7 mouse cellular contexts compared by ENCODE assay signal in the genomic region with DNA sequence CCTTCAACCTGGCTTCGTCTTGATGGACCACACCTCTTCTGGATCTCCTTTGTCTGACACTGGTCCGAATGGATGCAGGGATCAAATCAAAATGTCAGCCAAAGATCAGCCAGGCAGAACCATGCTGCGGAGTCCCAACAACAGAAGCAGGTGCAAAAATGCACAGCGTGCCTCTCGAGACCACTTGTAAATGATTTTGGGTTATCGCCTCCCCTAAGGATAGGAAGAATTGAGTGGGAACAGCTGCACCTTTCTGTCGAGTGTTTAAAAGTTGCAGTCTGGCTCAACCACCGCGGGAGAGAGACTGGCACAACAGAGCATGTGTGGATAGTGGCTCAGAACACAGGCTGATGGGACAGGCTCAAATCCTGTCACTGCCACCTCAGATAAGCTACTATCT.
DNase-seq lines count a peak whose midpoint lies in the region; ATAC-seq and TF ChIP-seq lines count a peak whose summit lies in the region.

No protein-coding gene starts in this region.

- H3K36me3 ChIP-seq in lung, embryonic 14.5 days (ENCODE audit: insufficient read depth) = 0 out of 2 replicates have a peak, but pooled peaks cover 2% of the 10 kb centered on the region
- no peaks in the 10 kb centered on the region for H3K36me3 ChIP-seq in forebrain, embryonic 15.5 days
- H3K36me3 ChIP-seq in limb, embryonic 13.5 days = peaks cover 28% of the 10 kb centered on the region
- no peaks in the 10 kb centered on the region for H3K36me3 ChIP-seq in neural tube, embryonic 14.5 days (ENCODE audit: control insufficient read depth, insufficient read depth, low read length)

- H3K4me3 ChIP-seq in lung, embryonic 14.5 days (ENCODE audit: low read depth, low read length) = no peak overlapping the region
- H3K4me3 ChIP-seq in forebrain, embryonic 15.5 days = peak overlapping the region; percentile 12
- no peak overlapping the region for H3K4me3 ChIP-seq in limb, embryonic 13.5 days
- 0 out of 2 replicates have a peak overlapping the region, but pooled peaks have one; percentile 8 for H3K4me3 ChIP-seq in neural tube, embryonic 14.5 days (ENCODE audit: low read depth, low read length)

- ATAC-seq in lung, embryonic 14.5 days (ENCODE audit: insufficient read depth) = peak; percentile 31; the same call in 1 of the 2 replicates
- ATAC-seq in forebrain, embryonic 15.5 days (replicated peaks) = peak; percentile 27
- no peak for ATAC-seq in limb, embryonic 13.5 days (ENCODE audit: low FRiP score, low read depth)
- peak; percentile 38; the same call in 1 of the 2 replicates for ATAC-seq in neural tube, embryonic 14.5 days (ENCODE audit: low read depth)
- no peak for ATAC-seq in CD4-positive, CD25-positive, alpha-beta regulatory T cell, adult 4 months

- no peak overlapping the region for H3K9ac ChIP-seq in lung, embryonic 14.5 days
- H3K9ac ChIP-seq in forebrain, embryonic 15.5 days (replicated peaks) = no peak overlapping the region
- no peak overlapping the region for H3K9ac ChIP-seq in limb, embryonic 13.5 days
- peak overlapping the region; percentile 32 for H3K9ac ChIP-seq in neural tube, embryonic 14.5 days (replicated peaks; ENCODE audit: low read depth, low read length)

- no peaks in the 10 kb centered on the region for H3K27me3 ChIP-seq in lung, embryonic 14.5 days (ENCODE audit: insufficient read depth, low read length)
- no peaks in the 10 kb centered on the region for H3K27me3 ChIP-seq in forebrain, embryonic 15.5 days
- H3K27me3 ChIP-seq in limb, embryonic 13.5 days = no peaks in the 10 kb centered on the region
- H3K27me3 ChIP-seq in neural tube, embryonic 14.5 days (ENCODE audit: control insufficient read depth, insufficient read depth, low read length) = no peaks in the 10 kb centered on the region

- 41% methylated on average over 9 of the region's 9 CpGs for WGBS in lung, embryonic 14.5 days
- WGBS in forebrain, embryonic 15.5 days = 16% methylated on average over 9 of the region's 9 CpGs
- 35% methylated on average over 9 of the region's 9 CpGs for WGBS in limb, embryonic 13.5 days
- WGBS in neural tube, embryonic 14.5 days = 18% methylated on average over 9 of the region's 9 CpGs

- DNase-seq in lung, embryonic 14.5 days = no peak
- no peak for DNase-seq in lung, postnatal 25 days (ENCODE audit: low spot score)
- DNase-seq in left cerebral cortex, adult 11 months (ENCODE audit: low spot score) = no peak

- H3K9me3 ChIP-seq in lung, embryonic 14.5 days (ENCODE audit: low read depth, low read length) = no peaks in the 10 kb centered on the region
- H3K9me3 ChIP-seq in forebrain, embryonic 15.5 days = no peaks in the 10 kb centered on the region
- no peaks in the 10 kb centered on the region for H3K9me3 ChIP-seq in limb, embryonic 13.5 days
- no peaks in the 10 kb centered on the region for H3K9me3 ChIP-seq in neural tube, embryonic 14.5 days (ENCODE audit: control insufficient read depth, low read length)

- 0 out of 2 replicates have a peak overlapping the region, but pooled peaks have one; percentile 10 for H3K27ac ChIP-seq in lung, embryonic 14.5 days (ENCODE audit: low read depth)
- peak overlapping the region; percentile 90 for H3K27ac ChIP-seq in forebrain, embryonic 15.5 days (replicated peaks)
- H3K27ac ChIP-seq in limb, embryonic 13.5 days = peak overlapping the region; percentile 79
- H3K27ac ChIP-seq in neural tube, embryonic 14.5 days (ENCODE audit: low read depth, low read length) = peak overlapping the region; percentile 89

- peak overlapping the region; percentile 10; the same call in 1 of the 2 replicates for H3K4me2 ChIP-seq in lung, embryonic 14.5 days
- H3K4me2 ChIP-seq in forebrain, embryonic 15.5 days (replicated peaks) = peak overlapping the region; percentile 33
- peak overlapping the region; percentile 44 for H3K4me2 ChIP-seq in limb, embryonic 13.5 days (replicated peaks)
- H3K4me2 ChIP-seq in neural tube, embryonic 14.5 days (ENCODE audit: low read depth, low read length) = peak overlapping the region; percentile 42

- H3K4me1 ChIP-seq in lung, embryonic 14.5 days (ENCODE audit: insufficient read depth) = peaks cover 4% of the 10 kb centered on the region; the same call in 1 of the 2 replicates
- peaks cover 28% of the 10 kb centered on the region for H3K4me1 ChIP-seq in forebrain, embryonic 15.5 days
- H3K4me1 ChIP-seq in limb, embryonic 13.5 days = peaks cover 28% of the 10 kb centered on the region
- H3K4me1 ChIP-seq in neural tube, embryonic 14.5 days (ENCODE audit: control insufficient read depth, insufficient read depth, low read length) = peaks cover 21% of the 10 kb centered on the region

- TF ChIP-seq CTCF in lung, embryonic 14.5 days (IDR thresholded peaks at IDR 0.05; ENCODE audit: low read depth) = no peak

Comparison
In these comparisons a context has a peak if more than half of its experiments do, and no peak if none do; other contexts are left out.
1. ATAC-seq: peak in lung, embryonic 14.5 days (single experiment), forebrain, embryonic 15.5 days (single experiment) and neural tube, embryonic 14.5 days (single experiment); none in limb, embryonic 13.5 days (single experiment) and CD4-positive, CD25-positive, alpha-beta regulatory T cell, adult 4 months (single experiment).
2. H3K27ac ChIP-seq: peak in every context shown above with its lines; median percentile 90 in forebrain, embryonic 15.5 days; 89 in neural tube, embryonic 14.5 days; 79 in limb, embryonic 13.5 days; 10 in lung, embryonic 14.5 days.
3. H3K4me3 ChIP-seq: peak in forebrain, embryonic 15.5 days (single experiment) and neural tube, embryonic 14.5 days (single experiment); none in lung, embryonic 14.5 days (single experiment) and limb, embryonic 13.5 days (single experiment).
4. Peak in every context shown above with its lines, with median percentiles within 50 percentile points of each other: H3K4me2 ChIP-seq.